Mouse (Mus musculus) common myeloid progenitor, adult 5-6 weeks (primary cell): Measurements from ENCODE around the gene Magi2. TPM values are rescaled to one million over a fixed set of nuclear protein-coding genes. Genes with fewer than 3 reads are reported as not detected.

ENCODE experiments used
- ATAC-seq: replicated peaks from 2 replicates; pipeline ENCODE4 v1.8.0; 2016; ENCODE audit warnings: low read depth, mild to moderate bottlenecking, moderate TSS enrichment, inconsistent platforms; ENCODE audit not compliant: poor library complexity, severe bottlenecking
- total RNA-seq: library from RNA; stranded (forward); fragments of 200-1000, 187-1606 nt; gene quantifications from 2 replicates; pipeline ENCODE4 v1.2.3, GENCODE M21; 2017

The Magi2 gene
- total RNA-seq, 1 experiment from 2014 or later = 1.2 TPM

DNA sequence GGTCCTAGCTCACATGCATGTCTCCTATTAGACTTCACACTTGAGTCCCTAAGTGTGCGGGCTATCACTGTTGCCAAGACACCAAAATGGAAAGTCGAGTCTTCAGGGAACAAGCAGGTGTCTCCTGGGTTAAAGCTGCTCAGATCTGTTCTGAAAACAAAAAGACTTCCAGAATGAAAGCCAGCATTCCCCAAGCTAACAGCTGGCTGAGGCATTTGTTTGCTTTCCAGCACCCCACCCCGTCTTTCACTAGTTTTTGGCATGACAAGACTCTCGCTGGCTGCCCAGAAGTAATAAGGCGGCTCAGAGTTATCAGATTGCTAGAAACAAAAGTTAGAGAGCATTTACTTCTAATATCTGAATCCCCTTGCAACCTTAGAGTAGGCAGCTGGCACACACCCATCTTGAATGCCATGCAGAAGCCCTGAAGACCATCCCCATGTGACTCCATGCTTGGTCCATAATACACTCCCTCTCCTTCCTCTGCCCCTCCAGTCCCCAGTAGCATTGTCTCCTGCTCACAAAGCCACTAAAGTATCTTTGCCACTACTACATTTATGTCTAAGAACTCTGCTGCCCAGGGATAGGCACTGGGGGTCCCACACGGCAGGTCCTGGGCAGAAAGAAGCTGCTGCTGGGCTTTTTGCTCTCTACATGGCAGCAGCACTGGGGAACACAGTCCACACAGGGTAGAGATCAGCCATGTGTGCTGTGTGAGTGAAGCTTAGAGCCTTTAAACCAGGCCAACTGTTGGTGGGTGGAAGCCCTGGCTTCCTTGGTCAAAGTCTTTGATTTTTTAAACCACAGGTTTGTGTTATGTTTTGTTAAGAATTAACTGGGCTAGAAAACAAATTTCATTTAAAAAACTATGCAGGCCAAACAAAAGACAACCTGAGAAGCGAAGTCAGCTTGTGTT, 1394.0 kb downstream of the Magi2 start:
- ATAC-seq = no peak

DNA sequence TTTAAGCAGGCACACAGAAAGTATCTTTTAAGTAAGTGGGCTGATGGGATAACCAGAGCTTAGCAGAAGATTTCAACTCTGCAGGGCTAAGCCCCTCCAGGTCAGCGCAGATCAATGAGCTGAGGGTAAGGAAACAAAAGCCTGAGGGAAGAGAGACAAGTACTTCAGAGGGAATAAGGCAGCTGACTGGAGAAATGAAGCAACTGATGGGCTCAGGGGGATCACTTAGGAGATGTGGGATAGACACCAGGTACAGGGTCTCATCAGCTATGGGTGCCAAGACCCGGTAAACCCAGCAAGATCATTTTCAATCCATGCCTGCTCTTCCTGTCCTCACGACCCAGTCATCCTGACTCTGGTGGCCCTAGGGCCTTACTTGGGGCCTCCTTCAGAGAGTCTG, 1395.6 kb downstream of the Magi2 start:
- ATAC-seq = no peak

DNA sequence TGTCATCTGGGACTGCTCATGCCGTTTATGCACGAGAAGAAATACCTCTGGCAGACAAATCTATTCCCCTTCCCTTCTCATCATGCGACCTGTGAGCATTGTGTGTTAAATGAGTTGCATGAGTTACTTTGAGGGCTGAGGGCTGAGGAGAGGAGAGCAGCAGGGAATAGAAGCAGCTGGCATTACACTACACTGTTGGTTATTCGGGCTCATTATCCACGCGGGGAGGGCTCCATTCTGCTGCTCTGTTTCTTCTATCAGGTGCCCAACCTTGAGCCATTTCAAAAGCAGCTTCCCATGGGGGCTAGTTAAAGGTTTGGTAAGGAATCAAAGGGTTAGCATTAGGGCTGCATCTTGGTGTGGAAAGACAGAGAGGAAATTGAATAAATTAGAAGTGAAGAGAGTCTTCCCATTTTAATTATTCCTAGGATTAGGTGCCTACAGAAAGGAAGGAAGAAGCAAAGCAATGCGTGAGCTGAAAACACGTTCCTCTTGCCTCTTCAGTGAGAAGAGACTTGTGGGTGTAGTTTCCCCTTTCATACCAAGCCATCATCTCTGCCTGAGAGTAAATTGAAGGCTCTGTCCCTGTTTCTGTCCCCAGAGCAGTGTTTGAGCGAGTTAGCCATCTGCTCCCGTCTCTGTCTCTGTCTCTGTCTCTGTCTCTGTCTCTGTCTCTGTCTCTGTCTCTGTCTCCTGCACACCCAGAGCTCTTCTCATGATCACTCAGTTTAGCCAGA, 1396.2 kb downstream of the Magi2 start:
- no peak for ATAC-seq

DNA sequence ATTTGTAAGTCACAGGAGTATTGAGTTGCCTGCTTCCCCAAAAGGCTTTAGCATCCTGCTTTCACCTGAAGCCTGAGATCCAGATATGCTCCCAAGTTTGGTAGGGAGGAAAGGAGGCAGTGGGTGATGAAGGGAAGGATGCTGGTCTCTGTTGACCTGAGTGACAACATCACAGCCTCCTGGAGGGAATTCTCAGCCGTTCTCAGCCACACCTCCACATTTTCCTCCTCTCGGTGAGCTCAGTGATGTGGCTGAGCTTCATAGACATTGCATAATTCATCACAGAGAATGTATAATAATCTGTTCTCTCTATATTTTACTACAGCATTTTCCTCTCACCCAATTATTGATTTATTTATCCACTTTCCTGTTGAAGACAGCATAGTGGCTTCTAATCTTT, 1398.3 kb downstream of the Magi2 start:
- no peak for ATAC-seq

DNA sequence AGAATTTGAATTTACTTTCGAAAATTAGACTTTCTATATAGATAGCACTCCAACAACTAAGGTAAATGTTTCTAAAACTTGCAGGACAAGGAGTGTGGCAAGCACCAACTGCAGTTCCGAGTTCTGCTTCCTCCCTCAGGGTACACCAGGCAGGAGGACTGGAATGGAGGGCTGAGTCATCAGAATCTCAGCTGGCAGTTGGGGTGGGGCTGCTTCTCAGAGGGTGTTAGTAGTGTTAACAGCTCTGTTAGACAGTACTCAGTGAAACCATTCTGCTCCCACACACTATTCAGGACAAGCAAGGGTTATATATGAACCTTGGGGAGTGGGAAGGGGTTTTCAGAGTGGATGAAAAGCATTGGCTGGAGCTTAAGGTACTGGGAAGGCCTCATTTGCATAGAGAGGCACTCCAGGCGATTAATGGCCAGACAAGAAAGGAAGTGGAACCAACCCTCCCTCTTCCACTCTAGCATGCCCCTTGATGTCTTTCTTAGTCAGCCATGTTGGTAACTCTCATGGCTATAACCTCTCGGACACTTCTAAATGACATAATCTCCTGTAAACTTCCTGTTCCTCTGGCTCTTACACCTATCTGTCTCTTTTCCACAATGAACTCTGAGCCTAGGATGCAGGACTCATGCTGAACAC, 1402.2 kb downstream of the Magi2 start:
- ATAC-seq = 0 out of 2 replicates have a peak, but pooled peaks have one; percentile 42

DNA sequence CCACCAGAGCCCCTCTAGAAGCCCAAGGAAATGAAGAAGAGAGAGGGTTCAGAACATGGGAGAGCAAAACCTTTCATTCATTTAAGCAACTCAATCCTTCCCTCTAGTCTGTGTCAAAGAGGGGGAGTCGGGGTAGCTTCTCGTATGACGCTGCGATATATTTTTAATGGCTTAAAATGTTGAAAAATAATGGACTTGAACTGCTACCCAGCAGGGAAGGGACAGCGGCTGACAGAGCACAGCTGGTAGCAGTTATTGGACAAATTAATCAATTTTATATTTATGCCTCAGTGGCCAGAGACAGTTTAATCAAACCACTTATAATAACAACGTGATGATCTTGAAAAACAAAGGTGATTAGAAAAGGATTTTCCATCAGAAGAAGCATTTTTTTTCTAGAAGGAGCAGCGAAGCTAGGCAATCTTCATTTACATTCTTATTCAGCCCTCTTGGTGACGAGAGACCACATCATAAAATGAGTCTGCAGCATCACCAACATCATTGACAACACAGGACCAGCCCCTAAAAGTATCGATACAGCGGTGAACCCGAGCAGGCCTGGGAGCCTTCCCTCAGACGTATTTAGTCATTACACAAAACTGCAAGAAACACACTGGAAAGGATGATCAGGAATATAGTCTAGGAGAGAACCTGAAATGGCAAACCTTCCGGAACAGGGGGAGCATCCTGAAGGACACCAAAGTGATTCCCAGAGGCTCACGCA, 1407.4 kb downstream of the Magi2 start:
- no peak for ATAC-seq

DNA sequence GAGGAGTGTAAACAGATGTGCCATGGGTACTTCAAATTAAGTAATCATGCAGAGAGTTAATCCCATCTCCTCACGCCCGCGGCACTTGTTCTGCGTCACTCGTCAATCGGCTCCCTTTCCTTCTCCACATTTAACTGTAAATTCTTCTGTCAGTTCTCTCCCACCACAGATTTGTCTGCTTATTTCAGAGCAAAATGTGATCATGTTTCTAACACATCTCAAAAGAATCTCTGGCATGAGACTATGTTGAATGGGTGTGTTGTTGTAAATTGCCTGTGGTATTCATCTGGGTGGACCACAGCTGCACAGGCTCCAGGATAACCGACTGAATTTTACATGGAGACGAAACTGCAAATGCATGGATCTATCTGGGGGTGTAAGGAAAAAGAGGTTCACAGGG, 1408.0 kb downstream of the Magi2 start:
- ATAC-seq = no peak

DNA sequence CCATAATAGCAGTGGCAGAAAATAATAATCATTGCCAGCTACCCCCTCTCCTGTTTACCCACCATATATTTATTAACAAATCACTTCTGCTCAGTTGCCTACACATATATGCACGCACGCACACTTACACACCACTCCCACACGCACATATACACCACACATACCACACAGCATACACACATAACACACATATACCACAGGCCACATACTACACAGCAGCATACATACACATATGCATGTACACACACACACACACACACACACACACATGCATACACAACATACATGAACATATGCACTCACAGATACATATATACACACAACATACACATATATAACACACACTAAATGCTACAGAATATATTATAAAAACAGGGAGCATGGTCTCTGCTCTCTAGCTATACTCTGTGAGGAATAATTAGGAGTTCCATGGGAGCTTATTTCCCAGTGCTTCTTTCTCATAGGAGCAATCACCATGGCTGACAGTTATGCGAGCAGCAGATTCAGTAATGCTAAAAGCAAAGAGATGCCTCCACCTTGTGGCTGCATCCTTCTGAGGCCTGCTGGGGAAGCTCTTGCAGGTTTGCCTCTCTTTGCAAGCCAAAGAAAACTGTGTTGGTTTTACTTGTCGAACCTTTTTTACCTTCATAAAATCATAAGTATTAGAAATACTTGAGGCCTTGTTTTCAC, 1410.6 kb downstream of the Magi2 start:
- ATAC-seq = no peak

DNA sequence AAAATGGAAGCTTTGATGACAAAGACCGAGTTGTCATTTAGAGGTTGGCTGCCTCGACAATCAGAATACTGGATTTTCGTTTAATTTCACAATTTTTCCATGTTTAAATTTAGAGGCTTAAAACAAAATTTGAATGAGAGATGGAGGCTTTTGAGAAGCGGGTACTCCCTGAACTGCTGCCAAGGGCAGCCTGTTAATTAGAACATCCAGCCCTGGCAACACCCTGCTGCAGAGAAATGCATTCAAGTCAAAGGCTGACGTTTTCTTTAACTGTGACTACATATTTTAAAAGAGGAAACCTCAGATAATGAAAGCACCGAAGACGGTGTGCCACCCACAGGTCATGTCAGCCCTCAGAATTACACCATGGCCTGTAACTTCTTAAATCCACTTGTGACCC, 1415.4 kb downstream of the Magi2 start:
- 0 out of 2 replicates have a peak, but pooled peaks have one; percentile 32 for ATAC-seq

DNA sequence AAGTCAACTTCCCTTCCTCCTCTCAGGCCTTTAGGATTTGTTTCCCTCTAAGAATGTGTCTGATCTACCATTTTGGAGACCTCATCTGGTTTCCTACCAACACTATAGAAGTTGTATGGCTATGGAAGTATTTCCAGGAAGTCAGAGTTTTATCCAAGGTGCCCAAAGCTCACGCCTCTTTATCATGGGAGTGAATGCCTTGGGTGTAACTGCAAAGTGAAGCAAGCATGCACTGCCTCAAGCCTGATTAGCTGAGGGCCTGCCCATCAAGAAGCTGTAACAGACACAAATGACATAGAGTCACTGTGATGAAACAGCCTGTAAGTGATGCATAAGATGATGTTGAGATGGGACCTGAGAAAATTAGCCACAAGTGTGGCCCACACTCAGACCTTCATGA, 1416.9 kb downstream of the Magi2 start:
- no peak for ATAC-seq

DNA sequence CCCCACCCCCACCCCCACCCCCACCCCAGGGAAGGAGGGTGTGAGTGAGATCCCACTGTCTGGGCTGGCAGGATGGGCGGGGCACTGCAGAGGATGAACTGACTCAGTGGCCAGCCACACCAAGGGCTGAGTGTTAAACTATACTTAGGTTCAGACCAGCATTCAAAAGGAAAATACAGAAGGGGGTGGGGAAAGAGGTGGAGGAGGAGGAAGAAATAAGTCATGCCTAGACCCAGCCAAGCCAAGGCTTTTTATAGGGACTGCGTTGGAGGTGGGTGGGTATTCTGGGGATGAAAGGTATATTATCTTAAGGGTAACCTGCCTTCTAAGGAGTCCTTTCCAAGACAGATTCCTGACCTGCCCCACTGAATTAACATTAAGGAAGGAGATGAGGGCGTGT, 1420.1 kb downstream of the Magi2 start:
- ATAC-seq = no peak

DNA sequence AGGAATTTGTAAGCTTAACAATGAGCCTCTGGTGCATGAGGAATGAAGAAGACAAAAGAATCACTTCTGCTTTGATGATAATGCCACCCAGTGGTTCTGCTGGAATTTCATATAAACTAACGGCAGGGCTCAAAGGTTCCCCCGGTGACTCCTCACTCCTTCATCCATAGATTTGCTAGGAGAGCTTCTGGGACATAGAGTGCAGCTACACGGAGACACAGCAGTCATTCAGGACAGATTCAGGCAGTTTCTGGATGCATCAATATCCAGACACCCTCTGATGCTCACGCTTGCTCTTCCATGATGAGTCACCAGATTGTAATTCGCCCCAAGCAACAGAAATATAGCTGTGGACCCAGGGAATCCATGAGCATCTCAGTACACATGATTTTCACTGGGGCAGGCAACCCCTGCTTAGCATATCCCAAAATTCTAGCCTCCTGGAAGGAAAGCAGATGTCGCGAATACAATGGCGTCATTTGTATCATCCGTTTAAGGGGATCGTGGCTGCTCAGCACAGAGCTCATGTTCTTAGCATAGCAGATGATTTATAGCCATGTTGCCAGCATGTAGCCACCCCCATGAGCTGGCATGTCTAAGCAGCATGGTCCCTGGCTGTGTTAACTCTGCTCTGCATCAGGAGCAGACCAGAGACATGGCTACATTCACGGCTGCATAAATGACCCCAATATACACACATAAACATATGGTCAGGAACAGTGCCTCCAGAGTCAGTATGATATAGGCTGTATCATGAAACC, 1426.8 kb downstream of the Magi2 start:
- no peak for ATAC-seq

DNA sequence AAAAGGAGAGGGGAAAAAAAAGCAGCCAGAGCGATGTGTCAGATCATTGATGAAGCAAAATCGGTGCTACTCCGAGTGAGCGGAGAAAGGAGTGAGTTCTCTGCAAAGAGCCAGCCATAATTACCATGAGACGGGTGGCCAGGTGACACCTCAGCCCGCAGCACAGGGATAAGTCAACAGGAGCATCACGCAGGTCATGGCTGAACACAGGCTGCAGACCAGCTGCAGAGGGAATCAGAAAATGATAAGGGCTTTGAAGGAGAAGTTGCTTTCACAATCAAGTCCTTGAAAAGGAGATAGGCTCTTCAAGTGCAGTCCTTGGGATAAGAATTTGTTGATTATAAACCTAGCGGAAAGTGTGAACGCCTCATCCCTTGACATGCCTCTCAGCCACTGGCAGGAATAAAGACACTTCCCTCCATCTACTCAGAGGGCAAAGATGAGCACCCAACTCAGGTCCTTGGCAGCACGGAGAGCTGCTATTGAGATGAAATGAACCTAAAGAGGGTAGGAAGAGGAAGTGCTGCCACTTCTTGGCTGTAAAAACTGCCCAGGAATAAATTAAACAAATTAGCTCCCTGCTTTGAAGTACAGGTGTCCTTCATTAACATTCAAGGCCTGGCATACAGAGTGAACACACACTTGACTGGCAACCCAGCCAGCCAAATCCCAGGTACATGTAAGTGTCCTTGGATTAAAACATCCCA, 1428.1 kb downstream of the Magi2 start:
- no peak for ATAC-seq

DNA sequence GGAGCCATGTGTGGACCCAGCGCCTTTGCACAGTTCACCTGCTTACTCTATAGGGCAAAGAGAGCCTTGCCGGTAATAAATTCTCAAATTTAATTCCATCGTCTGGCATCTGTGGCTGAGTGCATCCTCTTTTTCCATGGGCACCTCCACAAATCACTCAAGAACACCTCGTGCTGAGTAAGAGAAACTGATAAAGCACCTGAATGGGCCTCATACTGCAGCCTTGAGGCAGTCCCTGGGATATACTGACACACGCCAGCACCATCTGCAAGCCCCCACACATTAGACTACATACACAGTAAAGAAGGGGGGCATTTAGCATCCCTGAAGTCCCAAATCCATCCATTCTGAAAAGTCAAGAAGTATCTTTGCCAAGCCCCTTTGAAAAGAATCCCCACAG, 1430.2 kb downstream of the Magi2 start:
- ATAC-seq = no peak

DNA sequence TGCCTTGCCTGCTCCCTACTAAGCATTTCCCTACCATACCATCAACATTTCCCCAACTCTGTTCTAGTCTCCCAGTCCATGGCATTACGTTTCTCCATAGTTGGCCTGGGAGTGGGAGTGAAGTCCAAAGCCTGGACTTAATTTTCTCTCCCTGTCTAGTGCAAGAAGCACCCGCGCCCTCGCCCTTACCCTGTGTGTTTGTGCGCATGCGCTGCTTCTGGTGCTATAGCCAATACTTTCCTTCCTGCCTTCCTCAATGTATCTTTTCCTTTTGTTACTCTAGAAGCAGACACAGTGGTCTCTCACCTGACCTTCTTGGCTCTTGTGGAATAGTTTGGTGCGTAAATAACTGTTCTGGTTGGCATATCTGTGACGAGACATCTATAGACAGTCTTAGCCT, 1440.8 kb downstream of the Magi2 start:
- no peak for ATAC-seq

DNA sequence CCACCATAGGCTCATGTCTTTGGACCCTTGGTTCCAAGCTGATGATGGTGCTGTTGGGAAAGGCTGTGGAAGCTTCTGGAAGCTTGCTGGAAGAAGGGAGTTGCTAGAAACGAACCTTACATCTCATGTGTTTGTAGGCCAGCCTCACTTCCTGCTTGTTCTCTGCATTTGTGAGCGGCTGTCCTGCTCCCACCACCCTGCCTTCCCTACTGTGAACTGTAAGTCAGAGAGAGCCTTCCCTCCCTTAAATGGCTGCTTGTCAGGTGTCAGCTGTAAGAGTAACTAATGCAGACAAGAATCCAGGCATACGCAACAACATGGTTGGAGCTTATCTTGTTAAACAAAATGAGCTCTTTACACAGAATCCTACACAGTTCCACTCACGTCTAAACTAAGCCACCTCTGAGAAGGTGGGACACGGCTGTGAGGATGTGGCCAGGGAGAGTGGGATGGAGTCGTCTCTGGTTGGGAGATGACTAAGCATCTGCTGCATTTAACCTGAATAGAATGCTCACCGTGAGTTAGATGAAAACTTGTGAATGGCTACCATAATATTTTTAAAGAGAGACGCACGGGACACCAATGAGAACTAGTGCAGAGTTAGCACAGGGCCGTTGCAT, 1442.0 kb downstream of the Magi2 start:
- no peak for ATAC-seq

DNA sequence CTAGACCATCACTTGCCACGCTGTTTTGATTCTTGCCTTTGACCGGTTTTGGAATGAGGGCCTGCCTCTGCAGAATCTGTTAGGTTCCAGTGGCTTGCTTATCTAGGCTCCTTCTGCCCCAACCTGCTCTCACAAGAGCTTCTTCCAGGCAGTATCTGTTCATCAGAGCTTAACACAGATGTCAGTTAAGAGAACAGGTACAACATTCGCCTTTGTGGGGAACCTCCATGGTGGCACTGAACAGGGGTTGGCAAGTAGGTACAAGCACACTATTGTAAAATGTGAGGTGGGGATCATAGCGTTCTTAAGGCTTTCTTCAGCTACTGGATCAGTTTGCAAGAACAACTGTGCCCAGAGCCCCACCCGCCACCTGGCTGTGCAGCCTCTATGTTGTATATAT, 1442.6 kb downstream of the Magi2 start:
- ATAC-seq = no peak

DNA sequence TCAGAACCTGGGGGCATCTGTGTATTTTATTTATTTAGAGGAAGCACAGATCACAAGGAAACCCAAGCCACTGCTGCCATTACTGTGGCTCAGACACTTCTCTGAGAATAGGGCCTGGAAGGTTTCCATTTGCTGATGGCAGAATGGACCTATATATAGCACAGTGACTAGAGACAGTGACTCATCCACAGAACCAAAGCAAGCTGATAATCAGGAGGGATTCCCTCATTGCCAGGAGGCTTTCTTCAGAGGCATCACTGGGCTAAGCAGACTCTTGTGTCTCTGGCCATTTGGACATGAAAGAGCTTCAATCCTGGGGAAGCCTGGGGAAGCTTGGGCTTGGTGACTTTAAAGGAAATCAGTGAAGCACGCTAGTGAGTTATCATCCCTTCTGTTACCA, 1445.0 kb downstream of the Magi2 start:
- ATAC-seq = no peak
